Mouse (Mus musculus) olfactory bulb, adult 2 months (tissue): Measurements from ENCODE around the gene Efna4.

Source experiments
- CTCF ChIP-seq: fragments of 200-500 bp; IDR thresholded peaks from 2 replicates; pipeline ENCODE4 v1.5.1; 2012; ENCODE audit warnings: low read depth, mild to moderate bottlenecking, low read length, moderate library complexity; ENCODE audit not compliant: insufficient read depth
- POLR2A ChIP-seq: fragments of 200-500 bp; IDR thresholded peaks from 2 replicates; pipeline ENCODE4 v1.6.1; 2012; ENCODE audit warnings: mild to moderate bottlenecking, low read depth, low read length, moderate library complexity; ENCODE audit not compliant: insufficient read depth

- no peak for TF ChIP-seq CTCF
- TF ChIP-seq POLR2A: no peak
Observed at GRCm38 (mm10) chr3:89367338-89367737, 29.5 kb upstream of the Efna4 start.
